Mouse (Mus musculus) embryonic facial prominence, embryonic 10.5 days (tissue): ENCODE results near the gene Thsd4. TPM values are rescaled to one million over a fixed set of nuclear protein-coding genes. Genes with fewer than 3 reads are reported as not detected.
A peak's percentile ranks its signal among the peaks of the same experiment; 100 is the strongest.

Source experiments
- DNase-seq: peaks from one replicate; pipeline ENCODE4 v3.0.0-alpha.2; 2017; ENCODE audit warnings: low spot score
- H3K27ac ChIP-seq: fragments of 300-500 bp; sonication (generic); replicated peaks from 2 replicates; pipeline ENCODE4 v1.5.1; 2016; ENCODE audit warnings: mild to moderate bottlenecking
- H3K27me3 ChIP-seq: fragments of 300-500 bp; sonication (generic); replicated peaks from 2 replicates; pipeline ENCODE4 v1.6.1; 2016; ENCODE audit warnings: low read depth, mild to moderate bottlenecking; ENCODE audit not compliant: poor library complexity, severe bottlenecking
- H3K36me3 ChIP-seq: fragments of 300-500 bp; sonication (generic); replicated peaks from 2 replicates; pipeline ENCODE4 v1.6.1; 2016; ENCODE audit warnings: mild to moderate bottlenecking, moderate library complexity
- H3K4me1 ChIP-seq: fragments of 300-500 bp; sonication (generic); 2 replicates; pipeline ENCODE4 v1.6.1; 2016
- H3K4me3 ChIP-seq: fragments of 300-500 bp; sonication (generic); 2 replicates; pipeline ENCODE4 v1.5.1; 2016; ENCODE audit warnings: mild to moderate bottlenecking, moderate library complexity
- H3K9me3 ChIP-seq: fragments of 300-500 bp; sonication (generic); 2 replicates; pipeline ENCODE4 v1.6.1; 2016; ENCODE audit warnings: mild to moderate bottlenecking
- WGBS: fragments of 180-500 bp; shearing (Covaris S2); methylation state at CpG from one replicate; pipeline ENCODE4 v1.1.7; 2016; 5-methylcytosine and 5-hydroxymethylcytosine counted together
- polyA plus RNA-seq: library from polyadenylated mRNA; unstranded; fragments of >200 nt; fragmentation: Nextera tagmentation; extraction: Ambion mirVana; gene quantifications from 2 replicates; pipeline ENCODE4 v1.2.1, GENCODE M21; 2016

Thsd4 gene
- polyA plus RNA-seq, 1 experiment from 2014 or later: 5.7 TPM

DNA sequence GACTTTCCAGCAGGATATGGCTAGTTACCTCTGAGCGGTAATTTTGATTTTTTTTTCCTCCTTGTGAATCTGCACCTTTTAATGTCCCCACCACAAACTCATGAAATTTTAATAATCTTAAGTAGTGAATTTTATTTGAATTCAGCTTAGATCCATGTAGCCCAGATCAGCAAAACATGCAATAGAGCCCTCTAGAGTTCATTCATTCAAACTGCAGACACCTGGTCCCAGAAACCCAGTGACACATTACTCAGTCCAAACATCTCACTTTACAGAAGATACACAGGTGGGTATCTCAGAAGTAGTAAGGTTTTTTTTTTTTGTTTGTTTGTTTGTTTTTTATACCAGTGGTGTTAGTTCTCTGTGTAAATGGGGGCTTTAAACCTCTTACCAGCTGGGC, 368.9 kb downstream of the Thsd4 start:
- Histone ChIP-seq H3K9me3 (no peaks in the 10 kb centered on the region; the same call in 1 of the 2 replicates), H3K27ac (no peak overlapping the region), H3K36me3 (no peaks in the 10 kb centered on the region), H3K4me3 (no peak overlapping the region), H3K4me1 (peaks cover 5% of the 10 kb centered on the region), H3K27me3 (no peaks in the 10 kb centered on the region)
- WGBS: 95% methylated on average over 1 of the region's 1 CpGs
- no peak for DNase-seq

DNA sequence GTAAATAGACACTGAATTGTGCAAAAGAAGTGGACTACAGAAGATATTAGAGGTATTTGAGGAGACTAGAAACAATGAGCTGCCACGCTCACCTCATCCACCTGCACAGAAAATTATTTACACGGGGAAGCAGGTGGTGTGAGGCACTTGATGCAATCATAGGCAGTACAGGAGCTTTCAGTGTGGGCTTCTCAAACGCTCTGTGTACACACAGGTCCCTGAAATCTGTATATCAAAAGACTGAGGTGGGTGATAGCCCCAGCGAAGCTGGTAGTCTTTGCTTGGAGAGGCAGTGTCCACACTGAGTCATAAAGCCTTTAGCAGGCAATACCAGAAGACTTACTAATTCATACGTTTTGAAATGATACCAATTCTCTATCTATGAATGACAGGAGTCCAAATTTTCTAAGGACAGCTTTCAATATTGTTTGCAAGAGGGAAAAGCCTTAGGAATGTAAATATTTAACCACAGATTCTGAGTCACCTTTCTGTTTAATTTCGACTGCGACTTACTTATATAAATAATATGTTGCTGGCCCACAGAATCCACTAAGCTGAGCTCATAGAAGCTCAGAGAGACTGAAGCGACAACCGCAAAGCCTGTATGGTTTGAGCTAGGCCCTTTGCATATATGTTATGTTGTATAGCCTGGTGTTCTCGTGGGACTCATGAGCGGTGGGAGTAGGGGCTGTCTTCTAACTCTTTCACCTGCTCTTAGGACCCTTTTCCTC, 369.8 kb downstream of the Thsd4 start:
- Histone ChIP-seq H3K4me3 (no peak overlapping the region), H3K9me3 (no peaks in the 10 kb centered on the region; the same call in 1 of the 2 replicates), H3K27ac (no peak overlapping the region), H3K27me3 (no peaks in the 10 kb centered on the region), H3K4me1 (peaks cover 11% of the 10 kb centered on the region), H3K36me3 (no peaks in the 10 kb centered on the region)
- 90% methylated on average over 11 of the region's 11 CpGs for WGBS
- no peak for DNase-seq

DNA sequence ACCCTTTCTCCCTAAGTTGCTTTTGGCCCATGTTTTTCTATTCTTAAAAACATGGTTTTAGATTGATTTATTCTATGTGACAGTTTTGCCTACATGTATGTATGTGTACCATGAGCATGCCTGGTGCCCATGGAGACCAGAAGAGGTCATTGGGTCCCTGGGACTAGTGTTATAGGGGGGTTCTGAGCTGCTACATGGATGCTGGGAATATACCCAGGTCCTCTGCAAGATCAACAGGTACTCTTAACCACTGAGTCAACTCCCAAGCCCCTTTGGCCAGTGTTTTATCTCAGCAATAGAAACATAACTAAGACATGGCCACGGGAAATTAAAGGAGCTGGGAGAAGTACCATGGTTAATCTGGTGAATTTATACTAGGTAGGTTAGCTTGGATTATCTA, 371.3 kb downstream of the Thsd4 start:
- Histone ChIP-seq H3K27ac (no peak overlapping the region), H3K36me3 (no peaks in the 10 kb centered on the region), H3K27me3 (0 out of 2 replicates have a peak, but pooled peaks cover 4% of the 10 kb centered on the region), H3K4me3 (no peak overlapping the region), H3K9me3 (no peaks in the 10 kb centered on the region; the same call in 1 of the 2 replicates), H3K4me1 (peaks cover 11% of the 10 kb centered on the region)
- 90% methylated on average over 1 of the region's 1 CpGs for WGBS
- DNase-seq: no peak

DNA sequence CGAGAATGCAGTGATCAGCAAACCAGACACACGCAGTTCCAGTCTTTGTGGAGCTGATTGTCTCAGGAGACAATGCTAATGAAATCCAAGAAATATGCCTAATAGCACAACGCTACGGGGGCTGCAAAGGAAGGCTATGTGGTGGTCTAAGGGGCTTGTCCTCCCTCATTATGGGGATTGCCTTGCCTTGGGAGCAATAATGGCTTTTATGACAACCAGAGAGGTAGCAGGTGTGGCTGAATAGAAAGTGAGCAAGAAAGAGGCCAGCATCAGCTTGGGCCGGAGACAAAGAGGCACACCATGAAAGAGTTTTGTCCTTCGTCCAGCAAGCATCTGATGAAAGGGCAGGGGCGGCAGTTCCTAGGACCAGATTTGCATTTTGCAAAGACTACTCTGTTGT, 372.9 kb downstream of the Thsd4 start:
- Histone ChIP-seq H3K4me1 (peaks cover 11% of the 10 kb centered on the region), H3K27me3 (0 out of 2 replicates have a peak, but pooled peaks cover 4% of the 10 kb centered on the region), H3K27ac (no peak overlapping the region), H3K4me3 (no peak overlapping the region), H3K9me3 (no peaks in the 10 kb centered on the region; the same call in 1 of the 2 replicates), H3K36me3 (no peaks in the 10 kb centered on the region)
- WGBS: 65% methylated on average over 7 of the region's 7 CpGs
- DNase-seq: no peak

DNA sequence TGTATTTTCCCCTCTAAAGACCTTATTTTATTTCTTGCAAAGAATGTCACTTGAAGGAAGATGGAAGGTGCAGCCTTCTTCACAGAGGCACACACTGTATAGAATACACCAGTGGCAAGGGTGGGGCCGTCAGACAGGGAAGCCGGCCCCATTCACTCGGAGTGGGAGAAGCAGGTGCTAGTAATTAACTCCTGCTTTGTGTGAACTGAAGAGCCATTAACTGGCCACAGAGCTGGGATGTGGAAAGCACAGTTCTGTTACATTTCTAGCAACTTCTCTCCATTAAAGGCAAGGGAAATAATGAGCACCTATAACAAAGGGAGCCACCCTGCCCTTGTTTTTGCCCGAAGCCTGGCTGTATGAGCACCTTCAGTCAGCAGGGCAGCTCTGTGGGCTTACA, 374.4 kb downstream of the Thsd4 start:
- Histone ChIP-seq H3K36me3 (no peaks in the 10 kb centered on the region), H3K4me1 (peaks cover 11% of the 10 kb centered on the region), H3K9me3 (no peaks in the 10 kb centered on the region; the same call in 1 of the 2 replicates), H3K4me3 (no peak overlapping the region), H3K27me3 (0 out of 2 replicates have a peak, but pooled peaks cover 4% of the 10 kb centered on the region), H3K27ac (peak overlapping the region; percentile 44; the same call in 1 of the 2 replicates)
- no peak for DNase-seq
- WGBS: 54% methylated on average over 4 of the region's 4 CpGs

DNA sequence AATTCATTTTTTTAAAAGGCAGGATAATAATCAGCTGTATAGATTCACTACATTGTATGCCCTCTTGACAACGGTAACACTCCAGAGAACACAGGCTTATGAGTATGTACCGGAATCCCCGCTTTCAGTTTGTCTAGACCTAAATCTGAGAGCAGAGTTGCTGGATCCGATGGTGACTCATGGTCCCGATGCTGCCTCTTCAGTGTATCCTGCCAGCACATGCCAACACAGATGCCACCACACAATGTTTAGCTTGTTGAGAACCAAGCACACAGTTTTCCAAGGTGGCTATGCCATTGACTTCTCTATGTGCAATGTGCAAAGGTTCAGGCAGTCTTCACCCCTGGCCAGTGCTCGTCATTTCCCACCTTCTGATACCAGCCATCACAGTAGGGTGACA, 378.0 kb downstream of the Thsd4 start:
- no peak overlapping the region for H3K4me3 ChIP-seq
- peaks cover 36% of the 10 kb centered on the region for H3K4me1 ChIP-seq
- no peaks in the 10 kb centered on the region for H3K36me3 ChIP-seq
- no peaks in the 10 kb centered on the region for H3K9me3 ChIP-seq
- WGBS: 92% methylated on average over 6 of the region's 6 CpGs
- 0 out of 2 replicates have a peak, but pooled peaks cover 4% of the 10 kb centered on the region for H3K27me3 ChIP-seq
- DNase-seq: no peak
- no peak overlapping the region for H3K27ac ChIP-seq

DNA sequence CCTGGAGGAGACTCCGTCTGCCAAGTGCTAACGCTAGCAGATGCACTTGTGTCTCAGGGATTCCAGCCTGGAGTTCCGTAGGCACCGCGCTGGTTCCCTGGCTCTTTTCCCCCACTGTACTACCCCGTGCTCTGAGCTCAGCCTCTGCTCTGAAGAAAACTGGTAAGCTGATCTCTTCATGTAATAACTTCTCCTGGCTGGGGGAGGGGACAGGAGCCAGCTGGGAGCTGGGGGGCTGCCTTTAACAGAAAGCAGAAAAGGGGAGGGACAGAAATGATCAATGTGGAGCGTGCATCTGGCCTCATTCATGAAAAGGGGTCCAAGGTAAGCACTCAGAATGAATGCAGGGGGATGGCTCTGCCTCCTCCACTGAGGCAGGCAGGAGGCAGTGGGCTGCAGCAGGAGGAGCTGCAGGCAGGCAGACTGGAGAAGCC, 380.7 kb downstream of the Thsd4 start:
- peaks cover 33% of the 10 kb centered on the region for H3K4me1 ChIP-seq
- no peaks in the 10 kb centered on the region for H3K27me3 ChIP-seq
- no peaks in the 10 kb centered on the region for H3K9me3 ChIP-seq
- DNase-seq: peak; percentile 65
- 32% methylated on average over 7 of the region's 7 CpGs for WGBS
- H3K4me3 ChIP-seq: peak overlapping the region; percentile 12; the same call in 1 of the 2 replicates
- H3K27ac ChIP-seq: peak overlapping the region; percentile 55
- H3K36me3 ChIP-seq: no peaks in the 10 kb centered on the region

DNA sequence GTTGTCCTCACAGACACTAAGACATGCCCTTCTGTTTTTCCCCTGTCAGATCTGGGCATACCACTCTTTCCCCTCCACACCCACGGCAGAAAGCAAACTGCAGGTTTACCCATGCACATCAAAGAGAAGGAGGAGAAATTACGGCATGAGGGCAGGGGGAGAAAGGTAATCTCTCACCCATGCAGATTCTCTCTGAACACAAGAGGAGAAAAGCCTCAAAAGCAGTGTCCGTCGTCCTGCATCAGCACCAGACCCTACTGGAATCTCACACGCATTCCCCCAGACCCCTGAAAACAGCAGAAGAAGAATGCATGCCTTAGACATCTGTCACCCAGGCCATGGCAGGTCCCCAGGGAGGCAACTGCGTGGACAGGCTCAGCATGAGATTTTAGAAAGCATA, 381.4 kb downstream of the Thsd4 start:
- peak overlapping the region; percentile 2; the same call in 1 of the 2 replicates for H3K4me3 ChIP-seq
- H3K27me3 ChIP-seq: no peaks in the 10 kb centered on the region
- no peak overlapping the region; the same call in 1 of the 2 replicates for H3K27ac ChIP-seq
- 53% methylated on average over 6 of the region's 6 CpGs for WGBS
- no peaks in the 10 kb centered on the region for H3K36me3 ChIP-seq
- no peaks in the 10 kb centered on the region for H3K9me3 ChIP-seq
- DNase-seq: no peak
- H3K4me1 ChIP-seq: peaks cover 33% of the 10 kb centered on the region

DNA sequence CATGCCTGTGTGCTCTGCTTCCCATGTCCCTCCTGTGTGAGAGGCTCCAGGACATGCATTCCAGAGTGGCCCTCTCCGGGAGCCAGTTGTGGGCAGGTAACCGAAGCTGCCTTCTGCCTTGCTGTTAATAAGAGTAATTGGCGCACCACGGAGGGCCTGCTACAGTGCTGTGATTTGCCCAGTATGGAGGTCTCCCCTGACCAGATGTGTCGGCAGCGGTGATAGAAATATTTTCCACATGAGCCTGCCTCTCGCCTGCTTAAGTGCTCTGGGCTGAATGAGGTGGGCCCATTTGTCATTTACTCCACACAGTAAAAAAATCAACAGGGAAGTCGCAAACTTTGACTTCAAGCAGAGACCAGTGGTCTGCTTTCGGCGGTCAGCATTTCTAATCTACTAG, 382.4 kb downstream of the Thsd4 start:
- peaks cover 33% of the 10 kb centered on the region for H3K4me1 ChIP-seq
- H3K27ac ChIP-seq: peak overlapping the region; percentile 44; the same call in 1 of the 2 replicates
- 78% methylated on average over 10 of the region's 10 CpGs for WGBS
- H3K4me3 ChIP-seq: no peak overlapping the region
- no peaks in the 10 kb centered on the region for H3K9me3 ChIP-seq
- H3K36me3 ChIP-seq: no peaks in the 10 kb centered on the region
- no peaks in the 10 kb centered on the region for H3K27me3 ChIP-seq
- DNase-seq: peak; percentile 28

DNA sequence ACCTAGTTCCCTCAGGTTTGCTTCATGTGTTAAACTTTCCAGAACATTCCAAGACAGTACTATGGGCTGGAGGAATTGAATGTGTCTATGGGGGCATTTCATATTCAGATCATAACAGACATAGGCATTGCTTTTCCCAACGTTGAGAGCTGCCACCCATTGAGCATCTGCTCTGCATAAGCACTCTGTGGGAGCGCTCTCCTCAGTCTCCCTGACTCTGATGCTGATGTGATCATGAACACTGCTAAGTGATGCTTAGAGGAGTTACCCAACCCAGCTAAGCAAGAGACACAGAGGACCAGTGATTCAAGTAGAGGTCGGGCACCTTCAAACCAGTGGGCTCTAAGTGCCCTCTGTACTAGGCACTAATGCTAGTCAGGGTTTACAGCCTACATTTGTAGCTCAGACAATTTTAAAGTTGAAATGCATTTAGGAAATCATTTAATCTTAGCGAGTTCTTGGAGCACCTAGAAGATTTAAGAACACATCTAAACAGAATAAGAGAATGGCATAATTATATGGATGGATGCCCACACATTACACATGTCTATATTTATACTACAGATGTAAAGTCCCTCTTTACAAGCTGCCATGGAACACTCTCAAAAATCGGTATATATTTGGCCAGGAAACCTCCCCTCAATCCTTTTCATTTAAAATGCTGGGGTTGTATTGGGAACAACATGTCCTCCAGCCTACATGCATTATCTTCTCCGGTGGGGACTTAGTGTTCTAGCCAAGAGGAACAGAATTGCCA, 392.4 kb downstream of the Thsd4 start:
- no peaks in the 10 kb centered on the region for H3K9me3 ChIP-seq
- H3K36me3 ChIP-seq: no peaks in the 10 kb centered on the region
- 77% methylated on average over 6 of the region's 6 CpGs for WGBS
- H3K4me1 ChIP-seq: 0 out of 2 replicates have a peak, but pooled peaks cover 6% of the 10 kb centered on the region
- H3K27me3 ChIP-seq: no peaks in the 10 kb centered on the region
- DNase-seq: no peak
- no peak overlapping the region for H3K27ac ChIP-seq
- H3K4me3 ChIP-seq: no peak overlapping the region

DNA sequence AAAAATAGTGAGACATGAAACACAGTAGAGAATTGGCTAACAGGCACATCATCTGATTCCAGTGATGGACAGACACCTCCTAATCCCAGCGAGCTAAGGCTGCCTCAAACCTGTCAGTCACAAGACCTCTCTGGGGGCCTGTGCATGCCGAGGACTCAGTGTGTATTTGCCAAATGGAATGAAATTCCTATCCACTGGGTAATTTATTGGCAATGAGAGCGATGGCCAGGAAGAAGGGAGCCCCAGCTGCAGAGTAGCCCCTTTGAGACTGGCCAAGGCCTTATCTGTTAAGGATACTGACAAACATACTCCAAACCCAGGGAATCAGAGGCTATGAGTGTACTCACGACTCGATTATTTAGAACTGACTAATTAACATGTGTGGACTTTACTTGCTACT, 394.9 kb downstream of the Thsd4 start:
- WGBS: 80% methylated on average over 5 of the region's 5 CpGs
- DNase-seq: no peak

DNA sequence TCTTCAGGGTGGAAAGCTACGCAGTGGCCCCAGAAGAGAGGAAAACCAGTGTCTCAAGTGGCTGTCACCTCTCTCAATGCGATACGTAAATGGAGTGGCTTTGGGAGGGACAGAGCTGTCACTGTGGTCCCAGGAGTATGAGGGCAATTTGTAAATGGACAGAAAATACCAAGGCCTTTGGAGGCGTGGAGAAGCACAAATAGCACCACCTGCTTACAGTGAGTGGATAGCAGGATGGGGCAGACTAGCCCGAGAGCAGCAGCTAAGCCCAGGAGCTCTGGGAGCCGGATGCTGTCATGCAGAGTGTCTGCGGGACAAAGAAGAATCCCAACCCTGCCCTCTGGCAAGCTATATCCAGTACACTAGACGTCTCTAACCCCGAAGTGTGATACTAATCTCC, 397.7 kb downstream of the Thsd4 start:
- no peak overlapping the region; the same call in 1 of the 2 replicates for H3K27ac ChIP-seq
- 76% methylated on average over 9 of the region's 9 CpGs for WGBS
- no peak for DNase-seq

More for the DNA sequence above, 394.9 kb downstream of the Thsd4 start:
- H3K27me3 ChIP-seq: no peaks in the 10 kb centered on the region
- H3K9me3 ChIP-seq: no peaks in the 10 kb centered on the region
- H3K27ac ChIP-seq: no peak overlapping the region
- H3K4me1 ChIP-seq: peaks cover 9% of the 10 kb centered on the region
- no peak overlapping the region for H3K4me3 ChIP-seq
- no peaks in the 10 kb centered on the region for H3K36me3 ChIP-seq

More for the DNA sequence above, 397.7 kb downstream of the Thsd4 start:
- Histone ChIP-seq H3K36me3 (no peaks in the 10 kb centered on the region), H3K4me3 (no peak overlapping the region), H3K9me3 (no peaks in the 10 kb centered on the region), H3K4me1 (peaks cover 28% of the 10 kb centered on the region), H3K27me3 (no peaks in the 10 kb centered on the region)
